Mouse (Mus musculus) MEL (cell line): ENCODE results near the gene Surf2. TPM values are rescaled to one million over a fixed set of nuclear protein-coding genes. Genes with fewer than 3 reads are reported as not detected.

Experiments used
- DNase-seq: peaks from one replicate; pipeline ENCODE4 v3.0.0; 2011; ENCODE audit warnings: low read depth, low spot score
- H3K27ac ChIP-seq: 2 replicates; pipeline ENCODE4 v1.5.1; 2012; ENCODE audit warnings: low read depth, mild to moderate bottlenecking, control low read depth, low read length, moderate library complexity; ENCODE audit not compliant: control insufficient read depth
- H3K27me3 ChIP-seq, 2 experiments: fragments of 150-350 bp in 1 of 2; sonication (generic) in 1 of 2; 2 replicates each; pipeline ENCODE4 v1.6.1; 2012; ENCODE audit warnings: low read length in 2 of 2, mild to moderate bottlenecking in 2 of 2, improper control_type of control experiment in 1 of 2, moderate library complexity in 1 of 2; ENCODE audit not compliant: insufficient read depth in 2 of 2, control insufficient read depth in 1 of 2
- H3K36me3 ChIP-seq, 2 experiments: 2 replicates each; pipeline ENCODE4 v1.6.1; 2012 to 2014; ENCODE audit warnings: low read length in 2 of 2, improper control_type of control experiment in 1 of 2, inconsistent platforms in 1 of 2, mild to moderate bottlenecking in 1 of 2; ENCODE audit not compliant: insufficient read depth in 2 of 2, control insufficient read depth in 1 of 2
- H3K4me1 ChIP-seq, 2 experiments: fragments of 150-350 bp in 1 of 2; sonication (generic) in 1 of 2; 2 replicates each; pipeline ENCODE4 v1.6.1; 2012; ENCODE audit warnings: low read length in 2 of 2, improper control_type of control experiment in 1 of 2, mild to moderate bottlenecking in 1 of 2; ENCODE audit not compliant: insufficient read depth in 2 of 2, control insufficient read depth in 1 of 2
- H3K4me3 ChIP-seq, 2 experiments: fragments of 150-350 bp in 1 of 2; sonication (generic) in 1 of 2; 2 replicates each; pipeline ENCODE4 v1.5.1; 2012; ENCODE audit warnings: low read depth in 2 of 2, low read length in 2 of 2, mild to moderate bottlenecking in 2 of 2, moderate library complexity in 2 of 2, control low read depth in 1 of 2, improper control_type of control experiment in 1 of 2; ENCODE audit not compliant: control insufficient read depth in 1 of 2, insufficient read depth in 1 of 2
- H3K79me2 ChIP-seq: 2 replicates; pipeline ENCODE4 v1.6.1; 2012; ENCODE audit warnings: mild to moderate bottlenecking, low read length, moderate library complexity; ENCODE audit not compliant: control insufficient read depth, poor library complexity, insufficient read depth
- H3K9ac ChIP-seq: 2 replicates; pipeline ENCODE4 v1.6.1; 2012; ENCODE audit warnings: low read depth, mild to moderate bottlenecking, control low read depth, low read length, moderate library complexity; ENCODE audit not compliant: control insufficient read depth, poor library complexity, severe bottlenecking
- H3K9me3 ChIP-seq: fragments of 150-350 bp; sonication (generic); replicated peaks from 2 replicates; pipeline ENCODE4 v1.6.1; 2012; ENCODE audit warnings: mild to moderate bottlenecking, low read length, improper control_type of control experiment, moderate library complexity; ENCODE audit not compliant: insufficient read depth
- BHLHE40 ChIP-seq: IDR thresholded peaks from 2 replicates; pipeline ENCODE4 v1.6.1; 2012; ENCODE audit warnings: low read depth, mild to moderate bottlenecking, inconsistent platforms, low read length, improper control_type of control experiment, borderline replicate concordance
- CHD1 ChIP-seq: IDR thresholded peaks from 2 replicates; pipeline ENCODE4 v1.6.1; 2012; ENCODE audit warnings: low read depth, mild to moderate bottlenecking, inconsistent platforms, low read length, improper control_type of control experiment
- E2F4 ChIP-seq: IDR thresholded peaks from 2 replicates; pipeline ENCODE4 v1.6.1; 2011; ENCODE audit warnings: low read depth, low read length, improper control_type of control experiment, borderline replicate concordance
- ELF1 ChIP-seq: IDR thresholded peaks from 2 replicates; pipeline ENCODE4 v1.6.1; 2014; ENCODE audit warnings: low read depth, mild to moderate bottlenecking, inconsistent platforms, low read length, improper control_type of control experiment, moderate library complexity
- GABPA ChIP-seq: IDR thresholded peaks from 2 replicates; pipeline ENCODE4 v1.6.1; 2012; ENCODE audit warnings: low read depth, mild to moderate bottlenecking, inconsistent platforms, low read length, improper control_type of control experiment, moderate library complexity
- GATA1 ChIP-seq: IDR thresholded peaks from 2 replicates; pipeline ENCODE4 v1.6.1; 2011; ENCODE audit warnings: low read depth, low read length, improper control_type of control experiment
- HCFC1 ChIP-seq: IDR thresholded peaks from 2 replicates; pipeline ENCODE4 v1.6.1; 2012; ENCODE audit warnings: low read depth, mild to moderate bottlenecking, inconsistent platforms, low read length, improper control_type of control experiment, moderate library complexity
- MAFK ChIP-seq: IDR thresholded peaks from 2 replicates; pipeline ENCODE4 v1.6.1; 2011; ENCODE audit warnings: low read depth, mild to moderate bottlenecking, low read length, improper control_type of control experiment, borderline replicate concordance
- MAX ChIP-seq: IDR thresholded peaks from 2 replicates; pipeline ENCODE4 v1.6.1; 2011; ENCODE audit warnings: low read length, improper control_type of control experiment
- MEF2A ChIP-seq: IDR thresholded peaks from 2 replicates; pipeline ENCODE4 v1.6.1; 2014; ENCODE audit warnings: low read depth, mild to moderate bottlenecking, inconsistent platforms, low read length, improper control_type of control experiment; ENCODE audit not compliant: poor library complexity, insufficient replicate concordance, severe bottlenecking; ENCODE audit errors: extremely low read depth
- MYB ChIP-seq: IDR thresholded peaks from 2 replicates; pipeline ENCODE4 v1.6.1; 2011; ENCODE audit warnings: mild to moderate bottlenecking, low read depth, low read length, improper control_type of control experiment
- POLR2A ChIP-seq, 2 experiments: IDR thresholded peaks; 2 replicates each; pipeline ENCODE4 v1.6.1; 2011 to 2012; ENCODE audit warnings: low read length in 2 of 2, mild to moderate bottlenecking in 2 of 2, control low read depth in 1 of 2, improper control_type of control experiment in 1 of 2, low read depth in 1 of 2, moderate library complexity in 1 of 2; ENCODE audit not compliant: control insufficient read depth in 1 of 2, insufficient read depth in 1 of 2, poor library complexity in 1 of 2
- POLR2AphosphoS5 ChIP-seq: IDR thresholded peaks from 2 replicates; pipeline ENCODE4 v1.6.1; 2012; ENCODE audit warnings: low read depth, borderline replicate concordance, mild to moderate bottlenecking, inconsistent platforms, low read length, moderate library complexity, mixed read lengths
- RCOR1 ChIP-seq: IDR thresholded peaks from 2 replicates; pipeline ENCODE4 v1.6.1; 2012; ENCODE audit warnings: low read depth, mild to moderate bottlenecking, inconsistent platforms, low read length, improper control_type of control experiment
- SIN3A ChIP-seq: IDR thresholded peaks from 2 replicates; pipeline ENCODE4 v1.6.1; 2012; ENCODE audit warnings: low read length, improper control_type of control experiment, inconsistent platforms
- UBTF ChIP-seq: IDR thresholded peaks from 2 replicates; pipeline ENCODE4 v1.6.1; 2012; ENCODE audit warnings: low read depth, mild to moderate bottlenecking, inconsistent platforms, low read length, improper control_type of control experiment, moderate library complexity, borderline replicate concordance; ENCODE audit not compliant: insufficient read depth
- ZC3H11A ChIP-seq: IDR thresholded peaks from 2 replicates; pipeline ENCODE4 v1.6.1; 2012; ENCODE audit warnings: low read depth, mild to moderate bottlenecking, inconsistent platforms, low read length, improper control_type of control experiment
- ZMIZ1 ChIP-seq: IDR thresholded peaks from 2 replicates; pipeline ENCODE4 v1.6.1; 2012; ENCODE audit warnings: low read depth, mild to moderate bottlenecking, inconsistent platforms, low read length, improper control_type of control experiment, moderate library complexity
- polyA plus RNA-seq, 2 experiments: library from polyadenylated mRNA; stranded (reverse) in 1 of 2; unstranded in 1 of 2; fragments of >175 nt in 1 of 2; fragments of >200 nt in 1 of 2; gene quantifications; 2 replicates each; pipeline versions ENCODE4 v1.2.1 to v1.2.4; 2012; ENCODE audit warnings: low replicate concordance in 2 of 2, low read depth in 1 of 2; ENCODE audit not compliant: insufficient read length in 2 of 2, insufficient read depth in 1 of 2, missing spikeins in 1 of 2
- total RNA-seq: library from RNA; depleted of rRNA; stranded (reverse); fragments of 300-350 nt; gene quantifications from 2 replicates; pipeline ENCODE4 v1.2.3, GENCODE M21; 2012

Surf2 gene
- total and polyA plus RNA-seq, 3 experiments: 63.1 to 84.8 TPM; not detected in 1

DNA sequence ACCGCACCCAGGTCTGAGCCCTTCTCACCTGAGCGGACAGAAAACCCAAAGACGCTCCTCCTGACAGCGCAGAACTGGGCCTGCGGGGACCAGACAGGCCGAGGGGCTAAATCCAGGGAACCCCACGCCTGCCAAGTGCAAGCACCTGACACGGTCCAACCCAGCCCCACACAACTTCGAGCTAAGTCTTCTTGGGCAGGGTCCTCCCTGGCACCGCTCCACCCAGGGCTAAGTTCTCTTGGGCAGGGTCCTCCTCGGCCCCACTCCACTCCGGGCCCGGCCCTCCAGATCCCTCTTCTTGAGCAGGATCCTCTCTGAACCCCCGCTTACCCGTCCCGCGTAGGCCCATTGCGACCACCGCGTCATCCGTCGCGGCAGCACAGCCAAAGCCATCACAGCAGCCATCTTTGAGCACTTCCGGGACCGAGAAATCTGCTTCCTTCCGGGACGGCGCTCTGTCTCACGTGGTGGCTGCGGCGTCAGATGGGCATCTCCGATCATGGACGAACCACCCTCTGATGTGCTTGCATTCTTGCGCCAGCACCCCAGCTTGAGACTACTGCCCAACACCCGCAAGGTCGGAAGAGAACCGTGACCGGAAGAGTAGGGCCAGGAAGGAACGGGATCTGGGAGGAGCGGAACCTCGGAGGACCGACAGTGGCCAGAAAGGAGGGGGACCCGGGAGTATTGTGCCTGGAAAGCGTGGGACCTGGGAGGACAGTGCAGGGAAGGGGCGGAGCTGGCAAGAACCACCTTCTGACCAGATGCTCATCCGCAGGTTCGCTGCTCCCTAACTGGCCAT, at the start of gene Surf2, which contains the start of gene Surf1 (continued):
- peak; percentile 77 for TF ChIP-seq ZMIZ1
- TF ChIP-seq RCOR1: no peak
- TF ChIP-seq CHD1: peak; percentile 93; the same call in 1 of the 2 replicates
- TF ChIP-seq GABPA: no peak
- TF ChIP-seq MAX: peak; percentile 93

DNA sequence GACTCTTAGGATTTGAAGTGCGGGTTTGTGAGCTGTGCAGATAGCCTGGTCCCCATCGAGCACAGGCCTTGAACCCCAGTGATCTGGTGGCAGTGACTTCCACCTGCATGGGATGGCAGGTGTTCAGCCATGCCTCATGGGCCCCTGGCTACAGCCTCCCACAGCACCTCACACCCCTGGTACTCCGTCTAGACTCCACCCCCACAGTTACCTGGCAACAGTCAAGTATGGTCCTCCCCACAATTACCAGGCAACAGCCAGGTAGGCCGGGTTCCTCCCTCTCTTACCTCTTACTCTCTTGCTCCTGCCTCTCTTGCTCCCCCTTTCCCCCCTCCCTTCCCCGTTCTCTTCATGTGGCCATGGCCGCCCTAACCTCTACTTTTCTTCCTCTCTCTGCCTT, 45.5 kb upstream of the Surf2 start:
- Histone ChIP-seq H3K27ac (no peak overlapping the region), H3K27me3 (peaks cover 14 to 21% of the 10 kb centered on the region in 2 experiments), H3K79me2 (no peaks in the 10 kb centered on the region), H3K9ac (no peak overlapping the region), H3K4me1 (no peaks in the 10 kb centered on the region), H3K9me3 (no peaks in the 10 kb centered on the region), H3K36me3 (no peaks in the 10 kb centered on the region), H3K4me3 (no peak overlapping the region)
- TF ChIP-seq MAX: no peak
- TF ChIP-seq ZC3H11A: no peak
- TF ChIP-seq BHLHE40: no peak
- TF ChIP-seq MAFK: no peak
- no peak for TF ChIP-seq ELF1
- TF ChIP-seq E2F4: no peak
- no peak for TF ChIP-seq MEF2A
- TF ChIP-seq UBTF: no peak
- no peak for TF ChIP-seq POLR2AphosphoS5
- no peak for TF ChIP-seq SIN3A
- no peak for TF ChIP-seq MYB
- no peak for TF ChIP-seq GATA1
- TF ChIP-seq POLR2A (IDR thresholded peaks at IDR 0.05; ENCODE audit: control insufficient read depth in 1 of 2, insufficient read depth in 1 of 2, low read depth in 1 of 2, low read length in 2 of 2, poor library complexity in 1 of 2): no peak
- no peak for TF ChIP-seq HCFC1
- TF ChIP-seq CHD1: no peak
- TF ChIP-seq GABPA: no peak
- no peak for DNase-seq
